Mouse (Mus musculus) effector memory CD4-positive, alpha-beta T cell, adult 7 months (primary cell): ENCODE data around the gene Tarsl2. TPM values are rescaled to one million over a fixed set of nuclear protein-coding genes. Genes with fewer than 3 reads are reported as not detected.

Experiments used
- polyA plus RNA-seq: library from polyadenylated mRNA; unstranded; fragments of 100-300 nt; shearing (Covaris generic); gene quantifications from one replicate; pipeline ENCODE4 v1.2.1, GENCODE M21; 2017

Tarsl2 gene
- polyA plus RNA-seq: 4.1 TPM

DNA sequence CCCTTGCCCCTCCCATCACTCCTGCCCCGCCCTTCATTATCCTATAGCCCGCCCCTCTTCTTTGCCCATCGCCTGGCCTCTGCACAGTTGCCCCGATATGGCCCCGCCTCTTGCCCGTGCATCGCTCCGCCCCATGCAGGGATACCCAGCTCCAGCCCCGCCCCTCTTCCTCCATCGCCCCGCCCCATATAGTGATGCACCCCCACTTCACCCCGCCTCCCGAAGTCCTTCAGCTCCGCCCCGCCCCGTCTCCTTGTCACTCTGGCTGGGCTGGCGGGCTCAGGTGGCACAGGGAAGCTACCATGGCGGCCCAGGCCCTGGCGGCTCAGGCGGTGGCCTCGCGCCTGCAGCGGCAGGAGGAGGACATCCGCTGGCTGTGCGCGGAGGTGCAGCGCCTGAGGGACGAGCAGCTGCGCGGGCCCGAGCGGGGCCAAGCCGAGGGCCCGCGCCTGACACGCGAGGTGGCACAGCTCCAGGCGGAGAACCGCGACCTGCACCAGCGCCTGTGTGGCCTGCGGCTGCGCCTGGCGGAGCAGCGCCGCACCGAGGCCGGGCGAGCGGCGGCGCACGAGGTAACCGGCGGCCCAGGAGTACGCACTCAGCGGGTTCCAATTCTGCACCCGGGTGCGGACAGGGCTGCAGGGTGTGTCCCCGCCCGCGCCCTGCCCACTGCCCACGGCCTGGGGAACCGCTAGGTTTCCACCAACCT, at the start of gene Tarsl2:
Tarsl2 (plus strand) TSS at position 256 of the 709 bp plus-strand sequence.

GRCm38 (mm10) chr7:65690869-65691268, 46.2 kb downstream of the Tarsl2 start, which contains the start of gene Tm2d3:
Gene Tm2d3 (plus strand): TSS chr7:65691169.

Other genes with a start within 250 kb of the Tarsl2 start
- gene Tjp1, start 117.1 kb upstream of the Tarsl2 start, polyA plus RNA-seq: 0.21 TPM
- gene Tm2d3, start 46.3 kb downstream of the Tarsl2 start, polyA plus RNA-seq: 36.9 TPM
- not detected for gene Pcsk6, start 216.8 kb downstream of the Tarsl2 start, polyA plus RNA-seq